Mouse (Mus musculus): ENCODE measurements around the gene Vps37b.

DNA sequence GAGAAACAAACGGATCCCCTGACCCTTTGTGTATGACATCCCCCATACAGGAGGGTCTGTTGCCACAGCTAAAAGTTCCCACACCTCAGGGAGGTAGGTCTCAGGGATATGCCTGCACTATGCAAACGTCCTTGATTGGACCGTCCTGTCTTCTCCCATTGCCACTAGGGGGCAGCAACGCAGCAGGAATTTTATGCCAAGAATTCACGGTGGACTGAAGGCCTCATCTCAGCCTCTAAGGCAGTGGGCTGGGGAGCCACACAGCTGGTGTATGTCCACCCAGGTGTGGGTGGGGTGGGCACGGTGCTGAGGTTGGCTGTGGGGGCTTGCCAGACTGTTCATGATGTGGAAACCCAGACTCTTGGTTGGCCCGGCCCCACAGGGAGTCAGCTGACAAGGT is 31.2 kb downstream of the Vps37b start:
- TF ChIP-seq CTCF (IDR thresholded peaks at IDR 0.05; ENCODE audit: borderline replicate concordance, control insufficient read depth, extremely low read depth, insufficient read depth, low read length, poor library complexity) (peak; percentile 71; the same call in 1 of the 2 replicates), POLR2A (IDR thresholded peaks at IDR 0.05; ENCODE audit: control insufficient read depth, extremely low read depth, insufficient read depth, low read length, poor library complexity) (no peak)

Measured in thymus, adult 2 months (tissue).